Mouse (Mus musculus): Measurements from ENCODE around the gene Sema3a. TPM values are rescaled to one million over a fixed set of nuclear protein-coding genes. Genes with fewer than 3 reads are reported as not detected.

Gene Sema3a
- total RNA-seq, 2 experiments from 2014 or later = not detected

GRCm38 (mm10) chr5:13318728-13319429 lies 193.7 kb downstream of the Sema3a start:
- ATAC-seq (replicated peaks; ENCODE audit: low FRiP score, poor library complexity, severe bottlenecking) = no peak

- ATAC-seq (replicated peaks; ENCODE audit: low FRiP score, poor library complexity, severe bottlenecking) = no peak
Measured at GRCm38 (mm10) chr5:13320138-13320537, 194.9 kb downstream of the Sema3a start.

DNA sequence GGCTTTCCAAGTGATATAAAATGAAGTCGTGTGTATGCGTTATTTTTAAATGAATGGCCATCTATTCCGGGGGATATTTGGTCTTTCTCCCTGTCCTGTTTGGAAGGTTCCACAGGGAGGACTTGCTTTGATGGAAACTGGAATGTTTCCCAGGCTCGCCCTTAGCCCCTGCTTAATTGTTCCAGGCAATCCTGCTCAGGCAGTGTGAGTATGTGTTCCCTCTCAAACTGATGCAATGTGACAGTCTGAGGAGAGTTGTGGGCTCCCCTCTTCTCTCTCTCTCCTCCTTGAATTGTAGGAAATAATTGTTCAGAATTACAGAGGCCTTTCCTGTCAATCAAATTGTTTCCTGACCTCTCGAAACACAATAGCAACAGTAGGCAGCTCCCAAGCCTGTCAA lies 202.1 kb downstream of the Sema3a start:
- no peak for ATAC-seq (replicated peaks; ENCODE audit: low FRiP score, poor library complexity, severe bottlenecking)

- ATAC-seq (replicated peaks; ENCODE audit: low FRiP score, poor library complexity, severe bottlenecking) = no peak
Measured at GRCm38 (mm10) chr5:13331412-13331811, 206.2 kb downstream of the Sema3a start.

GRCm38 (mm10) chr5:13337665-13338064 lies 212.5 kb downstream of the Sema3a start:
- no peak for ATAC-seq (replicated peaks; ENCODE audit: low FRiP score, poor library complexity, severe bottlenecking)

- no peak for ATAC-seq (replicated peaks; ENCODE audit: low FRiP score, poor library complexity, severe bottlenecking)
Measured at GRCm38 (mm10) chr5:13347068-13347467, 221.9 kb downstream of the Sema3a start.

- no peak for ATAC-seq (replicated peaks; ENCODE audit: low FRiP score, poor library complexity, severe bottlenecking)
Measured at GRCm38 (mm10) chr5:13351611-13352010, 226.4 kb downstream of the Sema3a start.

GRCm38 (mm10) chr5:13352995-13353394 lies 227.8 kb downstream of the Sema3a start:
- no peak for ATAC-seq (replicated peaks; ENCODE audit: low FRiP score, poor library complexity, severe bottlenecking)

- no peak for ATAC-seq (replicated peaks; ENCODE audit: low FRiP score, poor library complexity, severe bottlenecking)
Measured at GRCm38 (mm10) chr5:13353539-13353938, 228.3 kb downstream of the Sema3a start.

DNA sequence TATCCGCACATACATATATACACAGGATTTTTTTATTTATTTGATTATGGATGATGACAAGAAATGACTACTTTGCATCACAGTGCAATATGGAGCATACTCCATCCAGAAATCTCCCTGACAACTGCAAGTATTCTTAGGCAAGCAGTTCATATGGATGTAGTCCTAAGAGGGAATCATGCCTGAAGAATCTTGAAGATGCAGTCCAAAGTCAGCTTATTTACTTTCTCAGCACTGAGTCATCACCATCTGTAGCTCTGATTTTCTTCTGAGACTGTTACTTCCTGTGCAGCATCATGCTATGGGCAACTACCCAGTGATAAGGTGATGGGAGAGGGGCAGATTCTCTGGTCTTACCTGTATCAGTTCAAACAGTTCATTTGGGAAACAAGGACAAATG lies 229.7 kb downstream of the Sema3a start:
- ATAC-seq (replicated peaks; ENCODE audit: low FRiP score, poor library complexity, severe bottlenecking) = no peak

DNA sequence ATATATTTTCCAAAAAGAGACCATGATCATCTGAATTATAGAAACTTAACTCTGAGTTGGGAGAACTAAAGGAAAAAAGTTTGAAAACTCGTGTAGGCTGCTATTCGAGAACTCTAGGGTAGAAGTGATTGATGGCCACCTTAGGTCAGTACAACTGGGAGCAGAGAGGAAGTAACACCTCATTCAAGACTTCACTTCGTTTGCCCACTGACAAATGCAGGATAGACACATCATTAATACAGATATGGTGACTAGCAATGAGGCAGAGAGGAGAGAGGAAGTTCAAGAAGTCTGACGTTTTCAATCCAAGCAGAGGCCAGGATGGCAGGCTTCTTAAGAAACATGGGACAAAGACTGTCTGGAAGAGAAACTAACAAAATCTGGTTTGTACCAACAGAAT lies 233.6 kb downstream of the Sema3a start:
- ATAC-seq (replicated peaks; ENCODE audit: low FRiP score, poor library complexity, severe bottlenecking) = no peak

GRCm38 (mm10) chr5:13360711-13361110 lies 235.5 kb downstream of the Sema3a start:
- no peak for ATAC-seq (replicated peaks; ENCODE audit: low FRiP score, poor library complexity, severe bottlenecking)

DNA sequence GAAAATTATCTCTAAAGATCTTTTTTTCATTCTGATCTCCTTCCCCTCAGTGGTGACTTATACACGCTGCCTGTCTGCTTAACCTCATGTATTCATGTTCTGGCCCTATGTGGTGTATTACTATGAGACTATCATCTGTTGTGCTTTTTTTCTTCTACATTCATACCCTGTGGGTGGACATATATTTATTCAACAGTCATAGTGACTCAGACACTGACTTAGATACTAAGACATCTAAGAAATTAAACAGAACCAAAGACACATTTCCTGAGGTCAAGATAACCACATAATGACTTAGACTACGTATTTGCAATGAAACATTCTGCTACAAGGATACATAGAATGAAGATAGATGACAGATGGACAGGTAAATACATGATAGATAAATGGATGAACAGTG lies 239.9 kb downstream of the Sema3a start:
- no peak for ATAC-seq (replicated peaks; ENCODE audit: low FRiP score, poor library complexity, severe bottlenecking)

- ATAC-seq (replicated peaks; ENCODE audit: low FRiP score, poor library complexity, severe bottlenecking) = no peak
Measured at GRCm38 (mm10) chr5:13379223-13379622, 254.0 kb downstream of the Sema3a start.

DNA sequence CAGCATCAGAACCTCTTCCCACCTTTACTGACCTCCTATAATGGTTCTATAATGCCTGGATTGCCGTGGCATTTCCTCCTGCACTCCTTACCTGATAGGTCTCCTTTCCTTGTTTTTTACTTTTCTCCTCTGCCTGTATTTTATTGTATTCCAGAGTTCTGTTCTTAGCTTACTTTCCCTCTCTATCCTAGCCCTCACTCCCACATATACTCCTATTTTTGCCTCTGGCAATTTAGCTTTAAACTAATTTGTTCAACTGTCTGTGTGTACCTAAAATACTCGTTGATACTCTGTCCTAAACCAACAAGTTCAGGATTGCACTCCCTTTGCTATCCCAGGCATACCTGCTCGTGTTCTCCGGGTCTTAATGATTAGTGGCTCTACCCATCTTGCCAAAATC lies 258.8 kb downstream of the Sema3a start:
- ATAC-seq (replicated peaks; ENCODE audit: low FRiP score, poor library complexity, severe bottlenecking) = no peak

DNA sequence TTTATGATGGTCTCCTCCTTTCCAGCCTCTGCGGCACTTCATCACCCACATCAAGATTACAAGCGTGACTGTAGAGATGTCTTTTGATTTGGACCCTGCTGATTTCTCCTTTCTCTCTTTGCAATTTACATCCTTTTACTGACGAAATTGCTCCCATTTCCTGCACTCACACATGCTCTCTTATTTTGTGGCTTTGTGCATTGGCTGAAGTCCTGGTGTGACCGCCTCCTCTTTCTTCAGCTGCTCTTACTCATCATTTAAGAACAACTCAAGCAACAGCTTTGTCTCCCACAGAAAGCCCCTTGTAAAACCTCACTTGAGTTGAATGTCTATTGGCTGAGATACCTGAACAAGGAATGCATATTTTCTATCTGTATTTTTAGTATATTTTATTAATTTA lies 259.5 kb downstream of the Sema3a start:
- no peak for ATAC-seq (replicated peaks; ENCODE audit: low FRiP score, poor library complexity, severe bottlenecking)

DNA sequence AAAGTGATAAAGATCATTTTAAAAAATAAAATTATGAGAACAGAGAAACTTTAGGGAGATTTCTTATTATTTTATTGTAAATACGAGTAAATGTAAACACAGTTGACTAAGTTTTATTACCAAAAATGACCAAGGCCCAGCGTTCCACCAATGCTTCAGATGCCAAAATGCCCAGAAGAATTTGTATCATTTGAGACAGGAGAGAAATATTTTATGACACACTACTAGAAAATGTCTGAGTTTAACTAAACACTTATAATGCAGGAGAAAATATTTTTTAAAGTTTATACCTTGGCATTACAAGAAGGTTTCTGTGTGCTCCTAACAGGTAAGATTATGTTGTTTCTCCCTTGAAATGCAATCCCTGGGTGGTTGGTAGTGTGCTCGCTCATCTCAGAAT lies 261.4 kb downstream of the Sema3a start:
- ATAC-seq (replicated peaks; ENCODE audit: low FRiP score, poor library complexity, severe bottlenecking) = no peak

DNA sequence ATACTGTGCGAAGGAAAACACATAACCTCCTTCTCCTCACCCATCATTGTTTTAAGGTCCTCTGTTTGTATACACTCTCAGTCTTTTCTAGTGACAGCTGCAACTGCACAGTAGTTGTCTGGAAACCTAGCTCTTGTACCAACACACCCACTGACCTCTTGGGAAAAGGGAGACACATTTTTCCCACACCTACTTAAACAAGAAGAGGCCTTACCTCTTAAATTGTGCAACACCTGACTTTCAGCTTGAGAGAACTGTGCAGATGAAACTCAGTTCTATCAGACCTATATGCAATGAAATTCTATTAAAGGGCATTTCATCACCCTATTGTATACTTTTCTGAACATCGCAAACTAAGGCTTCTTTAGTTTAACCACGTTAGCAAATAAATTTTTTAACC lies 262.5 kb downstream of the Sema3a start:
- no peak for ATAC-seq (replicated peaks; ENCODE audit: low FRiP score, poor library complexity, severe bottlenecking)

DNA sequence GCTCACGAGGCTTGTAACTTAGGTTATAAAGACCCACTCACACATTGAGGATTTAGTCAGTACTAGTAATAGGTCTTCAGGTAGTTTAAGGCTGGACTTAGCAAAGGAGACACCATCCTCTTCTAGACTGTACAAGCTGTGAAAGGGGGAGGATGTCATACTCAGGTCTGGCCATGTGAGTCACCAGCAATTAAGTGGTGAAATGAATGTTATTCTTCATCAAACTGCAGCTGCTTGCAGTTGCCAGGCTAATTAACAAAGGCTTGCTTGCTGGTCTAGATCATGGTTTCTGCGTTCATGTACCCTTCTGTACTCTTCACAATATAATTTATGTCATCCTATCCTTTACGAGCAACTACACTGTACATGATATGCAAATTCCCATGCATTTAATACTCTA lies 264.8 kb downstream of the Sema3a start:
- no peak for ATAC-seq (replicated peaks; ENCODE audit: low FRiP score, poor library complexity, severe bottlenecking)

- ATAC-seq (replicated peaks; ENCODE audit: low FRiP score, poor library complexity, severe bottlenecking) = no peak
Measured at GRCm38 (mm10) chr5:13405432-13405831, 280.2 kb downstream of the Sema3a start.

DNA sequence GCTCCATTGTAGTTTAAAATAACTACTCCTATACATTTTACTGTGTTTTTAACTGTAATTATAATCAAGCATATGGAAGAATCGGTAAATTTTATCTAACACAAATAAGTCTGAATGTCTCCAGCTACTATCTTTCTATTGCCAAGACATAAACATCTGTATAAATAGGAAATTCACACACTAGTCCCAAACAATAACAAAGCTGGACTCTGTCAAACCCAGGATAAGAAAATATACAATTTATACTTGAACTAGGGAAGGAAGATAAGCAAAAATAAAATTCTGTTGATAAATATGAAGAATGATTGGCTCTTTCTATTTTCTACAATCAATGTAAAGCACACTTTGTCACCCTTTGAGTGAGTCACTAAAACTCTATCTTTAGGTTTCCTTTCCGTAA lies 280.9 kb downstream of the Sema3a start:
- ATAC-seq (replicated peaks; ENCODE audit: low FRiP score, poor library complexity, severe bottlenecking) = no peak

GRCm38 (mm10) chr5:13411920-13412319 lies 286.7 kb downstream of the Sema3a start:
- no peak for ATAC-seq (replicated peaks; ENCODE audit: low FRiP score, poor library complexity, severe bottlenecking)

Data from erythroid progenitor cell, adult 5-6 weeks (primary cell).